Mouse (Mus musculus): ENCODE data around the gene Nav1. TPM values are rescaled to one million over a fixed set of nuclear protein-coding genes. Genes with fewer than 3 reads are reported as not detected.

Nav1 gene
- polyA plus RNA-seq, 1 experiment from 2014 or later, result 18.0 TPM

DNA sequence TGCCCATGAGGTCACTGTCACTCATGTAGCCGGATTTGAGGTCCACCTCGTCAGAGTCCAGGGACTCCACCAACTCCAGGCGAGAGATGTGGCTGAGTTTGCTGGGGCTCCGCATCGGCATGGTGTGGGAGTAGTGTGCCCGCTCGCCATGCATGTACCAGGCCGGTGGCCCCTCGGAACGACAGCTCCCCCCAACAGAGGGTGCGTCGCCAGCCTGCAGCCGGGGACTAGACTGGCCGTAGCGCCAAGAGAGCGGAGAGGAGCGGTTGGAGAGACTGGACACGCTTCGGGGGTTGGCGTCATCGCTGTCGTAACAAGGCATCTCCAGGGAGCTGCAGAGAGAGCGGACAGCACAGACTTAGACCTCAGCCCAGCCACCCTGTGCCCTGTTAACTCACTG, 74.7 kb downstream of the Nav1 start:
- H3K4me2 ChIP-seq (ENCODE audit: low read depth, low read length), result no peak overlapping the region
- H3K27me3 ChIP-seq (replicated peaks; ENCODE audit: control insufficient read depth, insufficient read depth, low read length), result no peaks in the 10 kb centered on the region
- 96% methylated on average over 23 of the region's 23 CpGs for WGBS
- DNase-seq (ENCODE audit: low spot score), result no peak
- no peak overlapping the region for H3K27ac ChIP-seq (replicated peaks; ENCODE audit: low read depth, low read length)
- no peak overlapping the region for H3K9ac ChIP-seq (ENCODE audit: low read depth, low read length)
- no peak for ATAC-seq (ENCODE audit: low read depth)
- H3K4me1 ChIP-seq (ENCODE audit: control insufficient read depth, insufficient read depth, low read length), result no peaks in the 10 kb centered on the region; the same call in 1 of the 2 replicates
- H3K9me3 ChIP-seq (ENCODE audit: control insufficient read depth, low read length), result no peaks in the 10 kb centered on the region
- H3K4me3 ChIP-seq (ENCODE audit: low read depth, low read length), result no peak overlapping the region
- peaks cover 9% of the 10 kb centered on the region; the same call in 1 of the 2 replicates for H3K36me3 ChIP-seq (ENCODE audit: control insufficient read depth, insufficient read depth, low read length)

DNA sequence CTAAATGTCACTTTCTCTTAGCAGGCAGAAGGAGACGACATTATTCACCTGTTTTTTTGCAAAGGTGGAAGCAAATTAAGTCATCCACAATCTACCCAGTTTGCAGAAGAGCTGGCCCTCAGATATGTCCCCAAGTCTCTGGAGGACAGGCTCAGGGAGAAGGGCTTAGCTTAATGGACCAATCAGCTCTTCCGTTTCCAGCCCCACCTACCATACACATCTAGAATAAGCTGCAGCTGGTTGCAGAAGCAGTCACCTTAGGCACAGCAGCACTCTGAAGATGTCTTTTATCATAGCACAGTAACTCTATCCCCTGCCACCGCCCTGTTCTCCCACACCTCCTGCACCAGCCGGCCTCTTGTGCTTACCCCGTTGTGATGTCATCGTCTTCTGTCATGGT, 75.1 kb downstream of the Nav1 start:
- no peaks in the 10 kb centered on the region; the same call in 1 of the 2 replicates for H3K4me1 ChIP-seq (ENCODE audit: control insufficient read depth, insufficient read depth, low read length)
- DNase-seq (ENCODE audit: low spot score), result no peak
- WGBS, result 79% methylated on average over 6 of the region's 6 CpGs
- no peak overlapping the region for H3K27ac ChIP-seq (replicated peaks; ENCODE audit: low read depth, low read length)
- H3K4me2 ChIP-seq (ENCODE audit: low read depth, low read length), result no peak overlapping the region
- no peak overlapping the region for H3K9ac ChIP-seq (ENCODE audit: low read depth, low read length)
- H3K27me3 ChIP-seq (replicated peaks; ENCODE audit: control insufficient read depth, insufficient read depth, low read length), result no peaks in the 10 kb centered on the region
- no peaks in the 10 kb centered on the region for H3K9me3 ChIP-seq (ENCODE audit: control insufficient read depth, low read length)
- peaks cover 9% of the 10 kb centered on the region; the same call in 1 of the 2 replicates for H3K36me3 ChIP-seq (ENCODE audit: control insufficient read depth, insufficient read depth, low read length)
- no peak overlapping the region for H3K4me3 ChIP-seq (ENCODE audit: low read depth, low read length)
- ATAC-seq (ENCODE audit: low read depth), result no peak

DNA sequence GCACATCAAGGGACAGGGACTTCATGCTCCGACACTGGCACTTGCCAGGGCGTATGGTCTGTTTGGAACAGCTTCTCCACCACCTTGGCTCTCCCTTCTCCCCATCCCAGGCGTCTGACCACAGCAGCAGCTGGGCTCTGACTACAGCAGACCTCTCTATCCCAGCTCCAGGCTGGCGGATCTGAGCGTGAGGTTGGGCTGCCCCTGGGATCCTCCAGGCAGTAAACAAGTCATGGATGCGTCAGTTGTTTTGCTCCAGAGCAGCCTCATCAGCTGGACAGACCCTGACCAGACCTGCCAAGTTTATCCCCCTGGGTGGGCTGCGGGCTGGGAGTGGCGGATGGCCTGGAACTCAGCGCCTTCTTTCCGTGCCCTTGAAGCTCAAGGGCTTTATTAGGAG, 76.0 kb downstream of the Nav1 start:
- ATAC-seq (ENCODE audit: low read depth) (peak; percentile 41; the same call in 1 of the 2 replicates), DNase-seq (ENCODE audit: low spot score) (no peak)
- H3K4me3 ChIP-seq (ENCODE audit: low read depth, low read length), result no peak overlapping the region
- H3K4me1 ChIP-seq (ENCODE audit: control insufficient read depth, insufficient read depth, low read length), result no peaks in the 10 kb centered on the region; the same call in 1 of the 2 replicates
- peak overlapping the region; percentile 19; the same call in 1 of the 2 replicates for H3K9ac ChIP-seq (ENCODE audit: low read depth, low read length)
- no peaks in the 10 kb centered on the region for H3K27me3 ChIP-seq (replicated peaks; ENCODE audit: control insufficient read depth, insufficient read depth, low read length)
- H3K36me3 ChIP-seq (ENCODE audit: control insufficient read depth, insufficient read depth, low read length), result peaks cover 9% of the 10 kb centered on the region; the same call in 1 of the 2 replicates
- no peak overlapping the region for H3K4me2 ChIP-seq (ENCODE audit: low read depth, low read length)
- no peaks in the 10 kb centered on the region for H3K9me3 ChIP-seq (ENCODE audit: control insufficient read depth, low read length)
- H3K27ac ChIP-seq (replicated peaks; ENCODE audit: low read depth, low read length), result no peak overlapping the region
- 67% methylated on average over 10 of the region's 10 CpGs for WGBS

DNA sequence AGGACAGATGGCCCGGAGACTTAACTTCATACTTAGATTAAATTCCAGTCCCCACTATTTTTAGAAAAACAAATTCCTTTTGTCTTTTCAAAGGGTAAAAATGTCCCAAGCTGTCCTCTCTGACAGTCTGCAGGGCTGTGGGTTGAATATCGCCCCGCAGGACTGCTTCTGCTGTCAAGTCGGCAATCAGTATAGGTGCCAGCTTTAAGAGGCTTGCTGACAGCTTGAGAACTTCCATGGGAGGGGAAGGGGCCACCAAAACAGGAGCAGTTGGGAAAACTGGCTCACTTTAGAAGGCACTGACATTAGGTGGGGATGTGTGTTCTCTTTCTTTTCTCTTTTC, 82.6 kb downstream of the Nav1 start:
- Histone ChIP-seq H3K27ac (replicated peaks; ENCODE audit: low read depth, low read length) (no peak overlapping the region), H3K4me2 (ENCODE audit: low read depth, low read length) (no peak overlapping the region), H3K9ac (ENCODE audit: low read depth, low read length) (no peak overlapping the region), H3K4me3 (ENCODE audit: low read depth, low read length) (no peak overlapping the region), H3K4me1 (ENCODE audit: control insufficient read depth, insufficient read depth, low read length) (peaks cover 13% of the 10 kb centered on the region), H3K9me3 (ENCODE audit: control insufficient read depth, low read length) (0 out of 2 replicates have a peak, but pooled peaks cover 4% of the 10 kb centered on the region), H3K27me3 (replicated peaks; ENCODE audit: control insufficient read depth, insufficient read depth, low read length) (no peaks in the 10 kb centered on the region), H3K36me3 (ENCODE audit: control insufficient read depth, insufficient read depth, low read length) (peaks cover 9% of the 10 kb centered on the region; the same call in 1 of the 2 replicates)
- WGBS, result 51% methylated on average over 4 of the region's 4 CpGs
- no peak; the same call in 1 of the 2 replicates for ATAC-seq (ENCODE audit: low read depth)
- no peak for DNase-seq (ENCODE audit: low spot score)

DNA sequence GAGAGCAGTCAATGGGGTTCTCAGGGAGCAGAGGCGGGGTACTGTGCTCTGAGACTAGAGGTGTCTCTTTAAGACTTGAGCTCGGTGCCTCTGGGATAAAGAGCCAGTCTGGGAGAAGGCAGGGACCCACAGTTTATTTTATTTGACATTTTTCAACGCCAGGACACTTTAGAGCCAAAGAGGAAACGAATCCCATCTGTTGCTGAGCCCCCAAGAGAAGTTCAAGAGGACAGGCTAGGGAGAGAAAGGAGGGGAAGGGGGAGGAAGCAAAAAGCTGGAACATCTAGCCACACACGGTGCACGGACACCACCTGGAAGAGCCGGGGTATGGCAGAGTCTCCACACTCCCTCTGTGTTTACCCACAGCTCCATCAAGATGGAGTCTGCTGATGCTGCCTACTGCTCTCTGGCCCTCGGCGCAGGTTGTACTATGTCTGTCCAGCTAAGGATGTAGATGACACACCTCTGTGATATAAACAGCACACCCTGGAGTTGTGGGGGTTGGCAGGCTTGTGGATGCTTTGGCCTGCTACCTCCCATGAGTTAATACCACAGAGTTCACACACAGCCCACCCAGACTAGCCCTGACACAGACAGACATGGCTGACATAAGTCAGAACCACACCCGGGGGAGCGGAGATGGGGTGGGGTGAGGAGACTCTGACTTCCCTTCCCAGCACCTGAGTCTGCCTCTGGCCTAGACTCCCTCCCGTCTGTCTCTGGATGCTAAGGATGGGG, 83.1 kb downstream of the Nav1 start:
- 41% methylated on average over 12 of the region's 12 CpGs for WGBS
- H3K9me3 ChIP-seq (ENCODE audit: control insufficient read depth, low read length), result 0 out of 2 replicates have a peak, but pooled peaks cover 4% of the 10 kb centered on the region
- peaks cover 13% of the 10 kb centered on the region for H3K4me1 ChIP-seq (ENCODE audit: control insufficient read depth, insufficient read depth, low read length)
- no peak overlapping the region for H3K9ac ChIP-seq (ENCODE audit: low read depth, low read length)
- ATAC-seq (ENCODE audit: low read depth) (peak; percentile 83), DNase-seq (ENCODE audit: low spot score) (peak; percentile 67)
- H3K27ac ChIP-seq (replicated peaks; ENCODE audit: low read depth, low read length), result 0 out of 2 replicates have a peak overlapping the region, but pooled peaks have one; percentile 22
- no peak overlapping the region for H3K4me2 ChIP-seq (ENCODE audit: low read depth, low read length)
- H3K27me3 ChIP-seq (replicated peaks; ENCODE audit: control insufficient read depth, insufficient read depth, low read length), result no peaks in the 10 kb centered on the region
- H3K36me3 ChIP-seq (ENCODE audit: control insufficient read depth, insufficient read depth, low read length), result peaks cover 9% of the 10 kb centered on the region; the same call in 1 of the 2 replicates
- H3K4me3 ChIP-seq (ENCODE audit: low read depth, low read length), result no peak overlapping the region

DNA sequence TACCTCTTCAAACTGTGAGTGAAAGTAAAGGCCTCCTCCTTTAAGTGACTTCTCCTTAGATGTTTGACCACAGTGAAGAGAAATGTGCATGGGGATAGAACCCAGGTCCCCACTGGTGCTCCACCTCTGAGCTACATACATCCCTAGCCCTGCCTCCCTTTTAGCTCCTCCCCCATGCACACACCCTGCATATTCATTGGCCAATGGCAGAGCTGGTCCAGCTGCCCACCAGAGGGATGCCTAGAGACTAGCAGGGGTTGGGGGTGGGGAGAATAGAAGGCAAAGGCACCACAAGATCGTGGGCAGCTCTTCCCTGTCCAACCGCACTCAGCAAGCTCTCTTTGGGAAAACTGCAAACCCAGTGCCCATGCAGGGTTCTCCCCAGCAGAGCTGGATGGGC, 83.8 kb downstream of the Nav1 start:
- Histone ChIP-seq H3K4me3 (ENCODE audit: low read depth, low read length) (no peak overlapping the region), H3K36me3 (ENCODE audit: control insufficient read depth, insufficient read depth, low read length) (peaks cover 5% of the 10 kb centered on the region; the same call in 1 of the 2 replicates), H3K4me1 (ENCODE audit: control insufficient read depth, insufficient read depth, low read length) (peaks cover 13% of the 10 kb centered on the region), H3K9ac (ENCODE audit: low read depth, low read length) (no peak overlapping the region), H3K27ac (replicated peaks; ENCODE audit: low read depth, low read length) (no peak overlapping the region), H3K4me2 (ENCODE audit: low read depth, low read length) (no peak overlapping the region), H3K27me3 (replicated peaks; ENCODE audit: control insufficient read depth, insufficient read depth, low read length) (no peaks in the 10 kb centered on the region), H3K9me3 (ENCODE audit: control insufficient read depth, low read length) (0 out of 2 replicates have a peak, but pooled peaks cover 4% of the 10 kb centered on the region)
- DNase-seq (ENCODE audit: low spot score) (no peak), ATAC-seq (ENCODE audit: low read depth) (no peak)
- WGBS, result 80% methylated on average over 2 of the region's 2 CpGs

DNA sequence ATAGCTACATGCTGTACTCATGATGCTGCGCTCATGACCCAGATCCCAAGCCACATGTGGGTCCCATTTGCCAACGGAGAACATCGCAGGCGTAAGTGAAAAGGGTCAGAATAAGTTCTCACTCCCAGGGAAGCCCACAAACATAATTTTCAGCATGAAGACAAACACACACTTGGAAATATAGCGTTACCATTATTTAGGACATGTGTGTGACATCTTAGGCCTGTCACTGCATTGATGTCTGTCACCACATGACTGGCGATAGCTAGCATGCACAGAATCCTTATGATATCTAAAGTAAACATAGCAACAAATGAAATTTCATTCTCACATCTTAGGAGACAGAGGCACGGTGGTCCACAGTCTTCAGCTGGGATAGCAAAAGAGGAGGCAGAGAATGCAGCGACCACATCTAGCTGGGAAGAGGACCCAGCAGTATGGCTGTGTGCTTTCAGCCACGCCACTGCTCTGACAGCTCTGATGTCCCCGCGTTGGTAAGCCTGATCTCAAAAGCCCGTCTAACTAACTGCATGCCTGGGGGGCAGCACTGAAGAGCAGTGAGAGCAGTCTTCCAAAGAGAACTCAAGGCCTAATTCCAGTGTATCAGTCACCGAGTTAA, 86.4 kb downstream of the Nav1 start:
- ATAC-seq (ENCODE audit: low read depth), result no peak
- no peak overlapping the region for H3K4me3 ChIP-seq (ENCODE audit: low read depth, low read length)
- H3K27me3 ChIP-seq (replicated peaks; ENCODE audit: control insufficient read depth, insufficient read depth, low read length), result no peaks in the 10 kb centered on the region
- H3K4me2 ChIP-seq (ENCODE audit: low read depth, low read length), result no peak overlapping the region
- H3K9ac ChIP-seq (ENCODE audit: low read depth, low read length), result no peak overlapping the region
- WGBS, result 67% methylated on average over 13 of the region's 13 CpGs
- no peak overlapping the region for H3K27ac ChIP-seq (replicated peaks; ENCODE audit: low read depth, low read length)
- DNase-seq (ENCODE audit: low spot score), result no peak
- no peaks in the 10 kb centered on the region for H3K36me3 ChIP-seq (ENCODE audit: control insufficient read depth, insufficient read depth, low read length)
- 0 out of 2 replicates have a peak, but pooled peaks cover 4% of the 10 kb centered on the region for H3K9me3 ChIP-seq (ENCODE audit: control insufficient read depth, low read length)
- H3K4me1 ChIP-seq (ENCODE audit: control insufficient read depth, insufficient read depth, low read length), result peaks cover 25% of the 10 kb centered on the region

DNA sequence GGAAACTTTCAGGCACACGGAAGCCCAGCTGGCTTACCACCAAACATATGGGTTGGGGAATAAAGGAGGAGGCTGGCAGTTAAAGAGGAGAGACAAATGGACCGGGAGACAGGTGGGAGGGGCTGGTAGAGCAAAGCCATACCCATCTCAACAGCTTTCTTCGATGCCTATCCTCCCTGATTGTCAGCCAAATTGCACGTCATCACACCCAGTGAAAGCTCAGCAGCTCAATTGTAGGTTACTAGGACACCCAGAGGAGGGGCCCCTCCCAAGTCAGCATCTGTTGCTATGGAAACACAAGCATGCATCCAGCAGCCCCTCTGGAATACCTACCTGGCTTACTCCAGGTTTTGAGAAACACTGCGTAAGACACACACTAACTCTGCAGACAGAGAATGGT, 88.4 kb downstream of the Nav1 start:
- Histone ChIP-seq H3K4me3 (ENCODE audit: low read depth, low read length) (no peak overlapping the region), H3K36me3 (ENCODE audit: control insufficient read depth, insufficient read depth, low read length) (no peaks in the 10 kb centered on the region), H3K27ac (replicated peaks; ENCODE audit: low read depth, low read length) (no peak overlapping the region), H3K9me3 (ENCODE audit: control insufficient read depth, low read length) (0 out of 2 replicates have a peak, but pooled peaks cover 4% of the 10 kb centered on the region), H3K4me1 (ENCODE audit: control insufficient read depth, insufficient read depth, low read length) (peaks cover 27% of the 10 kb centered on the region), H3K27me3 (replicated peaks; ENCODE audit: control insufficient read depth, insufficient read depth, low read length) (no peaks in the 10 kb centered on the region), H3K9ac (ENCODE audit: low read depth, low read length) (no peak overlapping the region), H3K4me2 (ENCODE audit: low read depth, low read length) (no peak overlapping the region)
- DNase-seq (ENCODE audit: low spot score), result peak; percentile 60
- WGBS, result 46% methylated on average over 5 of the region's 5 CpGs
- ATAC-seq (ENCODE audit: low read depth), result peak; percentile 55
